Mouse (Mus musculus) stomach, embryonic 15.5 days (tissue): ENCODE measurements around the gene Dock3. TPM values are rescaled to one million over a fixed set of nuclear protein-coding genes. Genes with fewer than 3 reads are reported as not detected.

Experiments used
- ATAC-seq: fragments of 200-750 bp; cut with Nextera tagmentation; 2 replicates; pipeline ENCODE4 v1.8.0; 2017; ENCODE audit warnings: low read depth, moderate number of reproducible peaks, moderate TSS enrichment; ENCODE audit not compliant: insufficient read depth, low FRiP score
- H3K27ac ChIP-seq: fragments of 300-500 bp; sonication (generic); 2 replicates; pipeline ENCODE4 v1.5.1; 2015; ENCODE audit warnings: mild to moderate bottlenecking, inconsistent platforms
- H3K27me3 ChIP-seq: fragments of 300-500 bp; sonication (generic); replicated peaks from 2 replicates; pipeline ENCODE4 v1.6.1; 2015; ENCODE audit warnings: inconsistent platforms
- H3K36me3 ChIP-seq: fragments of 300-500 bp; sonication (generic); 2 replicates; pipeline ENCODE4 v1.6.1; 2015; ENCODE audit warnings: inconsistent platforms
- H3K4me1 ChIP-seq: fragments of 300-500 bp; sonication (generic); 2 replicates; pipeline ENCODE4 v1.6.1; 2015; ENCODE audit warnings: inconsistent platforms
- H3K4me2 ChIP-seq: fragments of 300-500 bp; sonication (generic); 2 replicates; pipeline ENCODE4 v1.6.1; 2015; ENCODE audit warnings: mild to moderate bottlenecking, inconsistent platforms
- H3K4me3 ChIP-seq: fragments of 300-500 bp; sonication (generic); replicated peaks from 2 replicates; pipeline ENCODE4 v1.5.1; 2015; ENCODE audit warnings: inconsistent platforms
- H3K9ac ChIP-seq: fragments of 300-500 bp; sonication (generic); 2 replicates; pipeline ENCODE4 v1.6.1; 2015; ENCODE audit warnings: inconsistent platforms
- H3K9me3 ChIP-seq: fragments of 300-500 bp; sonication (generic); 2 replicates; pipeline ENCODE4 v1.6.1; 2016; ENCODE audit warnings: inconsistent platforms
- WGBS: fragments of 180-500 bp; shearing (Covaris S2); methylation state at CpG from one replicate; pipeline ENCODE4 v1.1.7; 2015; 5-methylcytosine and 5-hydroxymethylcytosine counted together
- polyA plus RNA-seq: library from polyadenylated mRNA; unstranded; fragments of >200 nt; fragmentation: Nextera tagmentation; extraction: Ambion mirVana; gene quantifications from 2 replicates; pipeline ENCODE4 v1.2.1, GENCODE M21; 2015

Dock3 gene
- polyA plus RNA-seq, 1 experiment from 2014 or later: 0.62 TPM

DNA sequence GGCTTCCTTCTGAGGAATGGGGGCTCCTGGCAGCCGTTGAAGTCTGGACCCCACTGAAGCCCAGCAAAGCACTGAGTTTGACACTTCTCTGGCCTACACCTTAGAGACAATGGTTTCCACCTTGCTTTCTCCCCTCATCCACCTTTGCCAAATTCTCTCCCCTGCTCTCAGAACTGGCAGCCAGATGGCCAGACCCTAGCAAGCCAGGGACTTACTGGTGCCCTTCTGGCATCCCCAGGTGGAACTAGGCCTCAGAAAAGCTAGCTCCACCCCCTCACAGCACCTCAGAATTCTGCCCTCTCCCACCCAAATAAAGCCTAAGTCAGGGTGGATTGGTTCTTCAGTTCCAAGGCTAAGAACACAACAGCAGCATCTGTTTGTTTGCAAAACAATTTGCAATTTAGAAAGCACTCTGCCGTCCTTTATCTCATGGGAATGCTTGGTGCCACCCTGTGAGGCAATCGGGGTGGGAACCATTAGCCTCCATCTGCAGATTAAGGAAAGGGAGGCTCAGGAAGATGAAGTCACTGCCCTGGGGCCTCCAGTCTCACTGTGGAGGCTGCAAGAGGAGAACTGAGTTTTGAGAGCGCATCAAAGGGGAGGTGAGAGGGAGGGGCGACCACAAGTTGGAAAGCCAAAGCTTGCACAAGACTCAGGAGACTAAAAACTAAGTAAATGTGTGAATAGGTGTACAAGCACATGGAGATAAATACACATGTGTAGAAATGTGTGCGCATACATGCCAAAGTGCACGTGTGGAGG, 39.6 kb upstream of the Dock3 start:
- WGBS: 68% methylated on average over 7 of the region's 7 CpGs
- no peak overlapping the region for H3K4me3 ChIP-seq
- no peak for ATAC-seq

DNA sequence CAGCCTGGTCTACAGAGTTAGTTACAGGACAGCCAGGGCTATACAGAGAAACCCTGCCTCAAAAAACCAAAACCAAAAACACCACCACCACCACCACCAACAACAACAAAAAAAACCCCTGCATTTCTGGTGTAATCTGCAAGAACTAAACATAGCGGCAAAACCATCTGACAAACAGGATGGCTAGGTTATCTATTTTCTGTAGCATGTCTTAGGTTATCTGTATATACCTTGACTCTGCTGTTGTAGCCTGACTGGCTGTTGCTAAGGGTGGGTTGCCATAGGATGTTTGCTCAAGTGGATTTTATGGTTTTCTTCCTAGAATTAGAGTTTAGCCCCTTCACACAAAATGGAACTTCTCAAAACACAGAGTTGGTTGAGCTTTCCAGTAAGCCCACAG, 38.1 kb upstream of the Dock3 start:
- H3K9me3 ChIP-seq: no peaks in the 10 kb centered on the region
- no peaks in the 10 kb centered on the region for H3K36me3 ChIP-seq
- H3K4me2 ChIP-seq: no peak overlapping the region
- 87% methylated on average over 1 of the region's 1 CpGs for WGBS
- H3K4me1 ChIP-seq: 0 out of 2 replicates have a peak, but pooled peaks cover 2% of the 10 kb centered on the region
- H3K9ac ChIP-seq: no peak overlapping the region
- H3K27me3 ChIP-seq: no peaks in the 10 kb centered on the region
- no peak overlapping the region for H3K27ac ChIP-seq
- H3K4me3 ChIP-seq: no peak overlapping the region
- no peak for ATAC-seq

More for the DNA sequence above, 39.6 kb upstream of the Dock3 start:
- no peak overlapping the region for H3K9ac ChIP-seq
- no peaks in the 10 kb centered on the region for H3K27me3 ChIP-seq
- H3K4me2 ChIP-seq: no peak overlapping the region
- no peak overlapping the region for H3K27ac ChIP-seq
- no peaks in the 10 kb centered on the region for H3K9me3 ChIP-seq
- no peaks in the 10 kb centered on the region for H3K36me3 ChIP-seq
- H3K4me1 ChIP-seq: no peaks in the 10 kb centered on the region

DNA sequence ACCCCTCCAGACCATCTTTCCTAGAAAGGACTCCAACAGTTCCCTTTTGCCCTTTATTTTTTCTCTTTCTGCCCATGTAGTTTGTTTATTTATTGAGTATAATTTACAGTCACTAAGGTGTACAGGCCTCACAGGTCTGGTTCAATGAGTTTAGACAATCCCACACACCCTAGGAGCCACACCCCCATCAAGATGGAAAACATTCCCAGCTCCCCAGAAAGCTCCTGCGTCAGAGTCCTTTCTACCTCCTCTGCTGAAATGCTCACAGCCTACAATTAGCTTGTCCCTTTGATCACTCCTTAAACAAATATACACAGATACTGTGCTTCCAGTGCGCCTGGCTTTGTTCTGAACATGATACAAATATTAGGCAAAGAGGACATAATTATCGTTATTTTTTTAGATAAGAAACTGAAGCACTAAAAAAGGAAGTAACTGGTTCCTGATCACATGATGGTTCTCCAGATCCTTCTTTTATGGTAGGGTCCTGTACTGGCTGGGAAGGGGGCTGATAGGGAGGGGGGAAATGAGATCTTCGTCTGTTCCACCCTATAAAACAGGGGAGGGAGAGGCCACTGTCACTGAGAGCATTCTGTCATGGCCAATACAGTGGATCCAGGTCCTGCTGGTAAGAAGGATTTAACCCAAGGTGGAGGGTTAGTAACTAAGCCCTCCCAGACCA, 36.2 kb upstream of the Dock3 start:
- Histone ChIP-seq H3K4me2 (no peak overlapping the region), H3K36me3 (no peaks in the 10 kb centered on the region), H3K9ac (no peak overlapping the region), H3K27ac (no peak overlapping the region), H3K27me3 (no peaks in the 10 kb centered on the region), H3K9me3 (no peaks in the 10 kb centered on the region), H3K4me3 (no peak overlapping the region), H3K4me1 (0 out of 2 replicates have a peak, but pooled peaks cover 2% of the 10 kb centered on the region)
- WGBS: 26% methylated on average over 4 of the region's 4 CpGs
- no peak for ATAC-seq

DNA sequence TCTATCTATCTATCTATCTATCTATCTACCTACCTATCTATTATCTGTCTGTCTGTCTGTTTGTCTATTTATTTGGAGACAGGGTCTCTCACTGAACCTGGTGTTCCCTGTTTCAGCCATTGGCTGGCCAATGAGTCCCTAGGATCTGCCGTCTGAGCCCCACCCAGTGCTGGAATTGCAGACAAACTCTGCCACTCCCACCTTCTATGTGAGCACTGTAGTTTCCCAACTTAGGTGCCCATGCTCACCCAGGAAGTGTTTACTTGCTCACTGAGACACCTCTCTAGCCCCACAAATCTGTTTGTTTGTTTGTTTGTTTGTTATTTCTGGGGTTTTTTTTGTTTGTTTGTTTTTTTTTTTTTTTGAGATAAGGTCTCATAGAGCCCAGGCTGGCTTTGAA, 35.3 kb upstream of the Dock3 start:
- WGBS: 44% methylated on average over 1 of the region's 1 CpGs
- Histone ChIP-seq H3K36me3 (no peaks in the 10 kb centered on the region), H3K4me2 (no peak overlapping the region), H3K9me3 (no peaks in the 10 kb centered on the region), H3K27me3 (no peaks in the 10 kb centered on the region), H3K27ac (no peak overlapping the region), H3K9ac (no peak overlapping the region), H3K4me1 (0 out of 2 replicates have a peak, but pooled peaks cover 2% of the 10 kb centered on the region), H3K4me3 (no peak overlapping the region)
- ATAC-seq: no peak

DNA sequence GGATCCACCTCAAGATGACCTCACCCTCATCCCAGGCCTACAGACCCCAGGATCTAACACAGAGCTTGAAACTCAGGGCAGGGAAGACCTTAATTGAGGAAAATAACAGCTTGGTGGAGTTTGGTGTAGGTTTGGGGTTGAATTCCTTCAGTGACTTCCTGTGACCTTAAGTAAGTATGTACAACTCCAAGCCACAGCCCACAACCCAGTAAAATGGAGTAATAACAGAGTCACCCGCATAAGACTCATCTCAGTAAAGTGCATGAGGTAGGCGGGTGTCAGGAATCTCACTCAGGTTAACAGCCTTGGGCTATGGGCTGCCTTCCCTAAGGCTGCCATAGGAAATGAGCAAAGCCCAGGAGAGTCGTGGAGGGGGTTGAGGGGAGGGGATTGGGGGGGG, 33.0 kb upstream of the Dock3 start:
- no peak overlapping the region for H3K4me3 ChIP-seq
- 56% methylated on average over 3 of the region's 3 CpGs for WGBS
- no peak overlapping the region for H3K4me2 ChIP-seq
- H3K27me3 ChIP-seq: no peaks in the 10 kb centered on the region
- no peaks in the 10 kb centered on the region for H3K9me3 ChIP-seq
- no peak for ATAC-seq
- 0 out of 2 replicates have a peak, but pooled peaks cover 2% of the 10 kb centered on the region for H3K4me1 ChIP-seq
- no peak overlapping the region for H3K9ac ChIP-seq
- H3K36me3 ChIP-seq: no peaks in the 10 kb centered on the region; the same call in none of the 2 replicates
- no peak overlapping the region for H3K27ac ChIP-seq

DNA sequence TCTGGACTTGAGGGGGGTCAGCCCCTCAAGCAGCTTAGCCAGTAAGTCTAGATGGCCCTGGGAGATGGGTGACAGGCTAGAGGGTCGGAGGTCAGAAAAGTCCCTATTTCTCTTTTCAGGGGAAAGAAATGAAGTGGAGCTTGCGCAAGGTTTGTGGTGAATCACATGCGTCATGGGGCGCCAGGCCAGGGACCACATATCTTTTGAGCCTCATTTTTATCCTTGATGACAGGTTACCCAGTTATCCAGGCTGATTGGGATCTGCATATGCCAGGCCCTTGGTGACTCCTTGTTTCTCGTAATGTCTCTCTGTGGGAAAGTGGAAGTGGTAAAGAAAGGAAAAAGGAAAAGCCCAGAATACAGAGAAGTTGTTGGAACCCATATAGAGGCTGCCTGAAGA, 32.2 kb upstream of the Dock3 start:
- Histone ChIP-seq H3K27me3 (no peaks in the 10 kb centered on the region), H3K4me3 (no peak overlapping the region), H3K4me1 (0 out of 2 replicates have a peak, but pooled peaks cover 2% of the 10 kb centered on the region), H3K9me3 (no peaks in the 10 kb centered on the region), H3K27ac (no peak overlapping the region), H3K4me2 (no peak overlapping the region), H3K36me3 (no peaks in the 10 kb centered on the region; the same call in none of the 2 replicates), H3K9ac (no peak overlapping the region)
- no peak for ATAC-seq
- 85% methylated on average over 5 of the region's 5 CpGs for WGBS

DNA sequence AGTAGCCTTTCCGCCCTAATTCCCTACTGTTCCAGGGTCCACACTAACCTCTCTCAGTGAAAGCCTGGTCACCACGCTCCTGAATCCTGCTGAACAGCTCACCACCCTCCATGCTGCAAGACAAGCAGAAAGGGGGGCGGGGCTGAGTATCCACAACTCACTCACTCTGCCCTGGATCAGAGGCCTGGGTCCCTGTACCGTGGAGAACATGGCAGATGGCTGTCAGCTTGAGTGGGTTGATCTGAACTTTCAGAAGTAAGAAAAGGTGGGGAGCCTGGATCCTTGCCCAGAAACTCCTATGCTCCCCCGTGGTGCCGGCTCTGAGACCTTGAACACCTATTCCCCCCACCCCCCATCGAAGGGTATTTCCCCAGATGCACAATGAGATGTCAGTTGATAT, 30.7 kb upstream of the Dock3 start:
- Histone ChIP-seq H3K27me3 (no peaks in the 10 kb centered on the region), H3K4me3 (no peak overlapping the region), H3K27ac (no peak overlapping the region), H3K9ac (no peak overlapping the region), H3K4me2 (no peak overlapping the region), H3K4me1 (0 out of 2 replicates have a peak, but pooled peaks cover 2% of the 10 kb centered on the region), H3K9me3 (no peaks in the 10 kb centered on the region), H3K36me3 (no peaks in the 10 kb centered on the region; the same call in none of the 2 replicates)
- WGBS: 79% methylated on average over 7 of the region's 7 CpGs
- ATAC-seq: no peak

DNA sequence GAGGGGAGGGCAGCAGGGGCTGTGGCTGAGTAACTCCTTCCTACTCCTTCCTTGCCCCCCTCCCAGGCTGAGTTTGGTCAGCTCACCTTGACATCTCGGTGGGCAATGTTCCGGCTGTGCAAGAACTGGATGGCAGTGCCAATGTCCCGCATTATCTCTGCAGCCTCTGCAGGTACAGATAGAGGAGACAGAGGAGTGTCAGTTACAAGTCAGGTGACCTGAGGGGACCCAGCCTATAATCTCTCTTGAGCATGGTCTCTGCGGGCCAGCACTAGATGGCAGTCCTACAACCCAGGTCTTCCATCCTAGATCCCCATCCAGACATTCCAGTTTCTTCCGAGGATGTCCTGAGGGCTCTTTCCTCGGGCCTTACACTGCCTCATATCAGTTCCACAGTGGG, 30.1 kb upstream of the Dock3 start:
- WGBS: 77% methylated on average over 6 of the region's 6 CpGs

DNA sequence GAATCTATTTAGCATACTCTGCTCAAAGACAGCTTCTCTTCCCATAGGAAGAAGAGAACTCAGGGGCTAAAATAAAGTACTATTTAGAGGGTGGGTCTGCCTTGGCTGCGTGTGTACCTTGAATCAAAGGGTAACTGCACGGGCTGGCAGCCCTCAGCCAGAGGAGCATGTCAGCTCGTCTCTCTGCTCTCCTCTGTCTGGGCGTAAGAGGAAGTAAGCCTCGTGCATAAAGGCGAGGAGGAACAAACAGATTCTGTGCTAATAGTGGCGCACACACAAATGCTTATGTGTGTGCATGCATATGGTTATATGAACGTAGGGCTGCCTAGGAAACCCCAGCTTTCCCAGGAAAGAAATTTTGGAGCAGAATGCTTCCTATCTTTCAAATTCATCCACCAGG, 29.1 kb upstream of the Dock3 start:
- 54% methylated on average over 8 of the region's 8 CpGs for WGBS
- H3K27ac ChIP-seq: no peak overlapping the region

More for the DNA sequence above, 30.1 kb upstream of the Dock3 start:
- H3K4me3 ChIP-seq: no peak overlapping the region
- no peak overlapping the region for H3K9ac ChIP-seq
- 0 out of 2 replicates have a peak, but pooled peaks cover 2% of the 10 kb centered on the region for H3K4me1 ChIP-seq
- H3K36me3 ChIP-seq: no peaks in the 10 kb centered on the region; the same call in none of the 2 replicates
- H3K27ac ChIP-seq: no peak overlapping the region
- no peaks in the 10 kb centered on the region for H3K9me3 ChIP-seq
- no peak overlapping the region for H3K4me2 ChIP-seq
- ATAC-seq: no peak
- H3K27me3 ChIP-seq: no peaks in the 10 kb centered on the region

DNA sequence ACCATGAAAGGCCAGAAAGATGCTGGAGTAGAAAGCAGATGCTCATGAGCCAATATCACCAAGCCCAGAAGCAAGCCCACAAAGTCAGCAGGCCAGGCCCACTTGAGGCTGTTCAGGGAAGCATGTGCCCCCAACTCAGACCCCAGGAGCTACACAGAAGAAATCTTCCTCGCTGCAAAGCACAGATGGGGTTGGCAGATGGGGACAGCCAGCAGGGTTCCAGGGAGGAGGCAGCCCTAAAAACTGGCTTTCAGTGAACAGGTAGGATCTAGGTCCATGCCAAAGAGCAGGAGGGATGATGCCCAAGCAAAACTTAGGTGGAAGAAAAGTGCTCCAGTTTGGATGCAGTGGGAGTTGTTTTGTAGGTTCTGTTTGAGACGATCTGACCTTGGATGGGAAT, 28.7 kb upstream of the Dock3 start:
- 63% methylated on average over 2 of the region's 2 CpGs for WGBS
- no peak for ATAC-seq
- Histone ChIP-seq H3K36me3 (no peaks in the 10 kb centered on the region; the same call in none of the 2 replicates), H3K27me3 (no peaks in the 10 kb centered on the region), H3K27ac (no peak overlapping the region), H3K4me2 (no peak overlapping the region), H3K4me3 (no peak overlapping the region), H3K9ac (no peak overlapping the region), H3K4me1 (0 out of 2 replicates have a peak, but pooled peaks cover 2% of the 10 kb centered on the region), H3K9me3 (no peaks in the 10 kb centered on the region)

More for the DNA sequence above, 29.1 kb upstream of the Dock3 start:
- H3K4me2 ChIP-seq: no peak overlapping the region
- no peaks in the 10 kb centered on the region for H3K27me3 ChIP-seq
- H3K4me3 ChIP-seq: no peak overlapping the region
- no peak overlapping the region for H3K9ac ChIP-seq
- ATAC-seq: no peak
- H3K4me1 ChIP-seq: 0 out of 2 replicates have a peak, but pooled peaks cover 2% of the 10 kb centered on the region
- H3K36me3 ChIP-seq: no peaks in the 10 kb centered on the region; the same call in none of the 2 replicates
- H3K9me3 ChIP-seq: no peaks in the 10 kb centered on the region

DNA sequence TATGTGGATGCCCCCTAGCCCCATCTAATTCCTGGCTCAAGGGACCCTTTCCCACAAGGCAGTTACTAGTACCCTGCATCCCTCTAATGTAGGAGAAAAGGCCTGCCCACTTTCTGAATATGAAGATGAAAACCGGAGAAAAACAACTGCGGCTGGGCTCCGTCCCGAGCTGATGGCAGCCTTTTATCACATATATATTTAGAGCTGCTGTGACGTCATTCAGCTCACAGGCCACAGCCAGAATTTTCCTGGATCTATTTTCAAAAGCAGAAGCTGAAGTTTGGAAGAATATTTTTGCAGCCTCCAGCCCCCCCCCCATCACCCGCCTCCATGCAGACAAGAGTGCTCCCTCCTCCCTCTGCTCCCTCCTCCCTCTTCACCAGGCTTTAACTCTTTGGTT, 27.9 kb upstream of the Dock3 start:
- Histone ChIP-seq H3K4me2 (no peak overlapping the region), H3K36me3 (no peaks in the 10 kb centered on the region; the same call in none of the 2 replicates), H3K4me1 (no peaks in the 10 kb centered on the region), H3K4me3 (no peak overlapping the region), H3K27ac (no peak overlapping the region), H3K9ac (no peak overlapping the region), H3K9me3 (no peaks in the 10 kb centered on the region), H3K27me3 (no peaks in the 10 kb centered on the region)
- no peak for ATAC-seq
- WGBS: 49% methylated on average over 6 of the region's 6 CpGs

DNA sequence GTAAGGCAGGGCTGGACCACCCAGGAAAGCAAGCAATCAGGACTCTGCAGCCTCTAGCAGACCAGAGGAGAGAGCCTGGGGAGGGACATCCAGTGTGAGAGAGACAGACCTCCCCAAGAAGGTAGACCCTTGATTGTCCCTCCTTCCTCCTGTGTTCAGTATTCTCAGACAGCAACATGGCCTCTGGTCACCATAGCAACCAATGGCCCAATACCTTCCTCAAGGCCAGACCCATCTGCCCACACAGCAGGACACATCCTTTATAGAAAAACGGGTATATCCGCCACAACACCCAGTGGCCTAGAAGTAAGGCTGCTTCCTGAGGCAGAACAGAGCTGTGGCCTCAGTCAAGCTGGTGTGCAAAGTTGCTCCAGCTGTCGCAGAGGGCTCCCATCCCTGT, 23.9 kb upstream of the Dock3 start:
- 77% methylated on average over 3 of the region's 3 CpGs for WGBS
- Histone ChIP-seq H3K27me3 (no peaks in the 10 kb centered on the region), H3K36me3 (no peaks in the 10 kb centered on the region; the same call in 1 of the 2 replicates), H3K27ac (no peak overlapping the region), H3K4me2 (no peak overlapping the region), H3K9ac (no peak overlapping the region), H3K9me3 (no peaks in the 10 kb centered on the region), H3K4me3 (no peak overlapping the region), H3K4me1 (no peaks in the 10 kb centered on the region)
- ATAC-seq: no peak
